Mouse (Mus musculus): ENCODE results near the gene Plcb1. TPM values are rescaled to one million over a fixed set of nuclear protein-coding genes. Genes with fewer than 3 reads are reported as not detected.
"Not testable (repeated sequence)": the region's sequence is repeated elsewhere in the genome, so short reads cannot be mapped to it uniquely, and the experiment has no call there.

The Plcb1 gene
- total RNA-seq, 4 experiments from 2014 or later = 130 to 150 (median 139) TPM

DNA sequence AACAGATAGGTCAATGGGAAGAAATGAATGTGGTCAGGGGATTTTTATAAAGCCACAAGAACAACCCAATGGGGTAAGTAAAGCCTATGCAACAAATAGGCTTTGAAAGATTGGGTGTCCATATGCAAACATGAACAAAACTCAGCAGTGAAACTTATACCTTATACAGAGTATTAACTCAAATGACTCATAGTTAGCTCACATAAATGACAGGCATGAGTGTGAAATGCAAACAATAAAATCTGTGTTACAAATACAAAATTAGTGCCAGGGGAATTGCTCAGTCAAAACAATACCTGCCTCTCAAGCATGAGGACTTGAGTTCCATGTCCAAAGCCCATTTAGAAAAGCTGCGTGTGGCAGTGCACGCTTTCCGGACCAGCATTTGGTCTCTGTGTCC lies 182.5 kb downstream of the Plcb1 start:
- no peak for DNase-seq (ENCODE audit: low spot score in 2 of 2)

DNA sequence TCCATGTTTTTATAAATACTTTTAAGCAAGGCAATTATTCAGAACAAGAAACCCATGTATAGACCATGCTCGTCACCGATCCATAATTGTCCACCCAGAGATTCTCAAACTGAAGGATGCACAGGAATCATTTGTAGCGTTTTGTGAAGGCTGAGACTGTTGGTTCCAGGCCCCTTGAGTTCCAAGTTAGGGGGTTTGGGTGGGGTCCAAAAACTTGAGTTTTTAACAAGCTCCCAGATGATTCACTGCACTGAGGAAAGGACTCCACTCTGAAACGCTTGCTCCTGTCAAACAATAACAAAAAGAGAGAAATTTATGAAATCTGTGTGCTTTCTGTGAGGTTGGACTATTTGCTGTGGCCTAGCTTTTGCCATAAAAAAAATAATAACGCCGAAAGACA lies 186.5 kb downstream of the Plcb1 start:
- DNase-seq (ENCODE audit: low spot score in 2 of 2) = no peak

DNA sequence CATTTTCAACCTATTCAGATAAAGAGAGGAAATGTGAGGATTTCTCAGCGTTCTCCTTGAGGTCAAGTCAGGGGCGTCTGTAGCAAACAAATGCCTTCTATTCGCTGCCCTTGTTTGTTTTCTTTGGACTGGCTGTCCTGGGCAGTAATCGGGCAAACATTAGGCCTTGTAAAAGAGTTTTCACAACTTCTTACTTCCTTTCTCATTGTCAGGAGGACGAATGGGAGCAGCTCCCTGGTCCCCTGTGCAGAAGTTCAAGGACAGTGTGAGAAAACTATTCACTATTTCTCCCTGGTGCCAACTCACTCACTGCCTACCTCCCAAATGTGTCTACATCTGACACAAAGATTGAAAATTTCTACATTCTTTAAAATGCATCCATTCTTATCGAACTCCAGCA lies 188.8 kb downstream of the Plcb1 start:
- no peak for DNase-seq (ENCODE audit: low spot score in 2 of 2)

DNA sequence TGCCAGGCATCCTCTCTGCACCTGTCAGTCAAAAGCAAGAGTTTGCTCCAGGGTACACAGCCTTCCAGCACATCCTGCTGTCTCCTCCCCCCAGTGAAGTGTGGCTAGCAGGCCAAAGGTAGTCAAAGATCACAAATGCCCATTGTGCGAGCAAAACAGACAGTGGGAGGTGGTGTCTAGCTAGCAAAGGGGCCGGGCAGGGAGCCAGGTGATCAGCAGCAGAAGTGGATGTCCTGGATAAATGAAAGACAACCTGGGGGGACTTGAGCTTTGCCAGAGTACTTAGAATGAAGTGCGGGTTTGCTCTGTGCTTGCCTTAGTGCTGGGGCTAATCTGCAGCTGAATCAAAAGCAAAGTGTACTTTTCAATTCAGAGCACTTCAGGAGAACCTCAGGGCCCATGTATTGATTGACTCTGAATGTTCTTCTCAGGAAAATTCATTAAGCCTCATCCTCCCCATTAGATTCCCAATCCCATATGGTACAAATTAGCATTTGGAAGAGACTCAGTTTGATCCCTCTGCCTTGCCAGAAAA lies 191.0 kb downstream of the Plcb1 start:
- no peak for DNase-seq (ENCODE audit: low spot score in 2 of 2)

DNA sequence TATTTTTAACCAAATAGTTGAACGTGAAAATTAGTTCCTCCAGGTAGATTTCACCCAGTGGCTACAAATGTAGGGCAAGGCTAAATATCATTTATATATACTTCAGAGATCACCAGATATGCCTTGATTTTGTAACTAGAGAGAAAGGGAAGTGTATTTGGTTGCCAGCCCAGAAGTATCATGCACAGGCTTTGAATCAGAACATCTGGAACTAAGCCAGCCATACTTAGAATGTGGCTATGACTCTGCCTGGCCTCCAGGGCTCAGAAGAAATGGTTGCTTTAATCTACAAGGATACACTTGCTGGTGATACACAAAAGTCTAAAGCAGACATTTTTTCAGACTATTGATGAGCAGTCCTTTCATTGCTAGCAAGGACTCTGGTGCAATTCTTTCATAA lies 191.8 kb downstream of the Plcb1 start:
- DNase-seq (ENCODE audit: low spot score in 2 of 2) = no peak

DNA sequence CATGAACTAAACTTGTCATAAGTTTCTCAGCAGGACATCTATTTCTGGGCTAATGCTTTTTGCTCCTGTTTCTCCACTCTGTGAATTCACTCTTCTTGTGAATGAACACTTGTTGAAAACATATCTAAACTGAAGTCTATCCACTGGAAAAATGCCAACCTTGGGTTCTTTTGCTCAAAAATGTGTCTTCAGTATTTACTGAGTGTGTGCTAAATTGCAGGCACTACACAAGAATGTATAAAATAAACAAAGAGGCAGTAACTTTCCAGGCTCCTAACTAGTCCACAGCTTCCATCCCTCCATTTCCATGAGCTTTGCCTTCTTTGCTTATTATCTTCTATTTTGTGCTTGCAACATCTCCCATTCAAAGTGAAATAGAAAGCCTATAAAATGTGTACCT lies 195.5 kb downstream of the Plcb1 start:
- DNase-seq (ENCODE audit: low spot score in 2 of 2) = no peak

GRCm38 (mm10) chr2:134984884-134985283 lies 199.0 kb downstream of the Plcb1 start:
- no peak for DNase-seq (ENCODE audit: low spot score in 2 of 2)

DNA sequence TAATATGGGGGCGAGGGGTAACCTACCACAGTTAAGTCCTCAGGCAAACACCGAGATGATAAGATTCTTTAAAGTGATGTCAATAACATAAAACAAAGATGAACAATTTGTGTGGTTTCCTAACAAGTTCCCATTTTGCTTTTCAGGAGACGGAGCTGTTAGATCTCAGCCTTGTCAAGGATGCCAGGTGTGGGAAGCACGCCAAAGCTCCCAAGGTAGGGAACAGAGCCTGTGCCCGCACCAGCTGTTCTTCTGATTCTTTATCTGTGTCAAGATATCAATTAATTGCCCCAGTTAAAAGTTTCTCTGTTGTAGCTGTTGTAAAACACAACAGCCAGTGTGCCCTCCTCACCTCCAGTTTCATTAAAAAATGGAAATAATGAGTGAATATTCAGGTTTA lies 202.1 kb downstream of the Plcb1 start:
- DNase-seq (ENCODE audit: low spot score in 2 of 2) = no peak

GRCm38 (mm10) chr2:134989650-134990292 lies 203.9 kb downstream of the Plcb1 start:
- DNase-seq (ENCODE audit: low spot score in 2 of 2) = no peak

GRCm38 (mm10) chr2:135007134-135007533 lies 221.3 kb downstream of the Plcb1 start:
- DNase-seq (ENCODE audit: low spot score in 2 of 2) = no peak

DNA sequence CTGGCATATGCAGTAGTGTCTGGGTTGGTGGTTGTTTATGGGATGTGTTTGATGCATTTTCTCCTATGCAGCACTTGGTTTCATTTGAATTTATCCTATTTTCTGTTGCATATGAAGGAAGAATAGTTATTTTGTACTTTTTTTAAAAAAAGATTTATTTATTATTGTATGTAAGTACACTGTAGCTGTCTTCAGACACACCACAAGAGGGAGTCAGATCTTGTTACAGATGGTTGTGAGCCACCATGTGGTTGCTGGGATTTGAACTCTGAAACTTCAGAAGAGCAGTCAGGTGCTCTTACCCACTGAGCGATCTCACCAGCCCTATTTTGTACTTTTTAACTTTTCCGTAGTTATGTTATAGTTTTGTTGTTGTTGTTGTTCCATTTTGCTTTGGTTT lies 222.0 kb downstream of the Plcb1 start:
- not testable (repeated sequence) for DNase-seq (ENCODE audit: low spot score in 2 of 2)

GRCm38 (mm10) chr2:135010371-135010770 lies 224.5 kb downstream of the Plcb1 start:
- DNase-seq (ENCODE audit: low spot score in 2 of 2) = no peak

DNA sequence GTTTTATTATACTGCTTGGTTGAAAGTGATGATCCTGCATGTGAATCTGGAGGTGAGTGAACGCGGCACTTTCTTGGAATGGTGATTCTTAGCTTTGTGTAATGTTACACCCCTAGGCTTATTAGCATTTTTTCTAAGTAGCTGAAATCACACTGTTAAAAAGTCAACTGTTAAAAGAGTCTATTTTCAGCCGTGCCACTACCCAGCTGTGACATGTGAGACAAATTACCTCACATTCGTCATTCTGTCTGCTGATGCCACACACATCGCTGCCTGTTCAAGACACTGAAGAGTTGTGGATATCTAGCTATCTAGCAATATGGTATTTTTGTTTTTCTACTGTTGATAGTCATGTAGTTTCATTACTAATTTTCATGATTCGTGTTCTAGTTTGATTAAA lies 229.6 kb downstream of the Plcb1 start:
- no peak for DNase-seq (ENCODE audit: low spot score in 2 of 2)

- DNase-seq (ENCODE audit: low spot score in 2 of 2) = no peak
These were observed 232.4 kb downstream of the Plcb1 start for GRCm38 (mm10) chr2:135018275-135018674.

DNA sequence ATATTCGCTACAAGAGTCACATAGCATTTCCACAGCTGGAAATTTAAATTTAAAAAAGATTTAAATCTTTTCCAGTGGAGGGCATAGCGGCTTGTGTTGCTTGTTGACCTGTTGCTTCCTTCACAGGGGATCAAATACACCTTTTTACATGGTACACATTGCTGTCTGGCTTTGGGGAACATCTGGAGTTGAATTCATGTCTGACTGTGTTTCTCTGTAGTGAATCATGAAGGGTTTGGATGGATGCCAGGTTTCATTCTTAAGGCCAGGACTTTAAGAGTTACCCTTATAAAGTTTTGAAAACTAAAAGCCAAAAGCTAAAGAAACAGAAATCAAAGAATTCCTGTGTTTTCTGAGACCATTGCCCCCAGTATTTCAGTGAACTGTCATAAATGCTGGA lies 232.8 kb downstream of the Plcb1 start:
- no peak for DNase-seq (ENCODE audit: low spot score in 2 of 2)

DNA sequence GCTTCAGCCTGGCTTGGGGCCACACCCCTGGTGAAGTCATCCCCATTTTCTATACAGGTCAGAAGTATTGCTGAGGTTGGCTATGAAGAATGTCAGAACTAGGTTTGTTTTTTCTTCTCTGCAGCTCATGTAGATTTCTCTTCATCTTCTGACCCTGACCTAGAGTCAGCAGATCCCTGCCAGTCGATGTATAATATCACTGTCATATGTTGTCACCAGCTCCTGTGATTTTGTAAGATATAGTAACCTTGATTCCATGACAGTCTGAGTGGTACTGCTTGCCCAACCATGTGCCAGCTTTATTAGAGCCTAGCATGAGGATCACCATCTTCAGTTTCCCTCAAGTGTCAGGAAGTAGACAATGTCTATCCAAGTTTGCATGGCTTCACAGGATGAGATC lies 233.7 kb downstream of the Plcb1 start:
- no peak for DNase-seq (ENCODE audit: low spot score in 2 of 2)

DNA sequence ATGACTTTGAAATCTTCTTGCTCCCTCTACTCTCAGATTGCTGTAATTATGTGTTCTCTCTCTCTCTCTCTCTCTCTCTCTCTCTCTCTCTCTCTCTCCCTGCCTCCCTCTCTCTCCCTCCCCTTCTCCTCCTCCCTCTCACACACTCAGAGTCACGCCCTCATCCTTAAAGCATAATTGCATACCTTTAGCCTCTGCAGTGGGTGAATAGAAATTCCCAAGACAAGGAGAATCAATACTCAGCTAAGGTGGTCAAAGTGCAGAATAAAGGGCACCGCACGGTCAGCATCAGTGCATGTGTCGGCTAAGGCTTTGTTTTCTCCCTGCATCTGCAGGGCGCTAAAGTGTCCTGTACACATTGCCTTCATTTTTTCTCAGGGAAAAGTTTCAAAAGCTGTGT lies 243.4 kb downstream of the Plcb1 start:
- DNase-seq (ENCODE audit: low spot score in 2 of 2) = no peak

DNA sequence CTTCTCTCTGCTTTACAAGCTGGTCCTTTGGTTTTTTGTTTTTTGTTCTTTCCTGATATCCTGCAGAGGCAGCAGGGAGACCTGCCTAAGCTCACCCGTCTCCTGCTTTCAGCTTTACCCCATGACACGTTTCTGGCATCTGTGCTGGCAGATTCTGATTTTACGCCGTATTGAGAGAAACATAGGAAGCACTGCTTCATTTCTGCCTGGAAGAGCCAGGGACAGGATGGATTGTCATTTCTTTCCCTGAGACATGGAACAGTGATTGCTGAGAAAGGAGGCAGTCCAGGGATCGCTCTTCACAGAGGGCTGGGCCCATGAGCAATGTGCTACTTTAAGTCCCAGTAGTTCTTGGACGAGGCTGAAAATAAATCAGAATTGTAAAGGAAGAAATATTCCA lies 243.8 kb downstream of the Plcb1 start:
- peak in 1 of 2 experiments; percentile 20 for DNase-seq (ENCODE audit: low spot score in 2 of 2)

- DNase-seq (ENCODE audit: low spot score in 2 of 2) = no peak
These were observed 249.9 kb downstream of the Plcb1 start for GRCm38 (mm10) chr2:135035640-135036260.

GRCm38 (mm10) chr2:135048791-135049190 lies 262.9 kb downstream of the Plcb1 start:
- DNase-seq (ENCODE audit: low spot score in 2 of 2) = no peak

DNA sequence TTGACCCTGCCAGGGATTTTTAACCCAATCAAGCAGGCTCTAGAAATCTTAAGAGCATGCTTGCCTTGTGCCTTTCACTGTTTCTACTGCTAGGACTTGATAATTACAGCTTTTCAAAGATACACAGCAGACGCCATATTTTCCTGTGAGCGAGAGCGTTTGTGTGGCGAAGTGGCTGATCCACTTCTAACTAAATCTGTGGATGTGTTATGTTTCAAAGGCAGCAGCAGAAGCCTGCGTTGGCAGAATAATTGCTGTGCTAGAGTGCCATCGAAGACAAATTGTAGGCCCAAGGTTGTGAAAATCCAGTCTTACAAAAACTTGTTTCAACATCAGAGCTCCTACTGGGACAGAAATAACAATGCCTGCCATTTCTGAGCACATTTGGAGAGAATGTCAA lies 263.4 kb downstream of the Plcb1 start:
- no peak for DNase-seq (ENCODE audit: low spot score in 2 of 2)

GRCm38 (mm10) chr2:135051540-135052288 lies 265.8 kb downstream of the Plcb1 start:
- DNase-seq (ENCODE audit: low spot score in 2 of 2) = no peak
